Mouse (Mus musculus) hindbrain, embryonic 14.5 days (tissue): ENCODE data around the gene Zbtb1. TPM values are rescaled to one million over a fixed set of nuclear protein-coding genes. Genes with fewer than 3 reads are reported as not detected.
A peak's percentile ranks its signal among the peaks of the same experiment; 100 is the strongest.

ENCODE experiments used
- ATAC-seq: fragments of 200-750 bp; cut with Nextera tagmentation; 2 replicates; pipeline ENCODE4 v1.8.0; 2017; ENCODE audit warnings: moderate number of reproducible peaks, mild to moderate bottlenecking, moderate TSS enrichment, moderate library complexity; ENCODE audit not compliant: low FRiP score
- DNase-seq: peaks from one replicate; pipeline ENCODE4 v3.0.0-alpha.2; 2015; ENCODE audit warnings: low spot score
- H3K27ac ChIP-seq: fragments of 300-500 bp; sonication (generic); 2 replicates; pipeline ENCODE4 v1.5.1; 2014; ENCODE audit warnings: mild to moderate bottlenecking, moderate library complexity
- H3K27me3 ChIP-seq: fragments of 300-500 bp; sonication (generic); 2 replicates; pipeline ENCODE4 v1.6.1; 2014; ENCODE audit warnings: mild to moderate bottlenecking, low read length, mixed read lengths; ENCODE audit not compliant: control insufficient read depth, insufficient read depth
- H3K36me3 ChIP-seq: fragments of 300-500 bp; sonication (generic); replicated peaks from 2 replicates; pipeline ENCODE4 v1.6.1; 2014; ENCODE audit not compliant: control insufficient read depth, insufficient read depth
- H3K4me1 ChIP-seq: fragments of 300-500 bp; sonication (generic); replicated peaks from 2 replicates; pipeline ENCODE4 v1.6.1; 2014; ENCODE audit warnings: antibody characterized with exemption, low read length, mixed read lengths; ENCODE audit not compliant: control insufficient read depth, insufficient read depth
- H3K4me2 ChIP-seq: fragments of 300-500 bp; sonication (generic); replicated peaks from 2 replicates; pipeline ENCODE4 v1.6.1; 2014; ENCODE audit warnings: mild to moderate bottlenecking, moderate library complexity
- H3K4me3 ChIP-seq: fragments of 300-500 bp; sonication (generic); replicated peaks from 2 replicates; pipeline ENCODE4 v1.5.1; 2014; ENCODE audit warnings: mild to moderate bottlenecking, low read length
- H3K9ac ChIP-seq: fragments of 300-500 bp; sonication (generic); 2 replicates; pipeline ENCODE4 v1.6.1; 2014
- H3K9me3 ChIP-seq: fragments of 300-500 bp; sonication (generic); 2 replicates; pipeline ENCODE4 v1.6.1; 2016; ENCODE audit warnings: low read length; ENCODE audit not compliant: control insufficient read depth
- WGBS: fragments of 180-500 bp; shearing (Covaris S2); extraction: QIAGEN DNeasy Blood & Tissue Kit; methylation state at CpG from one replicate; pipeline ENCODE4 v1.1.7; 2014; 5-methylcytosine and 5-hydroxymethylcytosine counted together
- polyA plus RNA-seq: library from polyadenylated mRNA; unstranded; fragments of >200 nt; fragmentation: Nextera tagmentation; extraction: Ambion mirVana; gene quantifications from 2 replicates; pipeline ENCODE4 v1.2.1, GENCODE M21; 2014

Gene Zbtb1
- polyA plus RNA-seq, 1 experiment from 2014 or later: 4.2 TPM

- no peak overlapping the region for H3K9ac ChIP-seq
- WGBS: 84% methylated on average over 5 of the region's 5 CpGs
Observed at GRCm38 (mm10) chr12:76392979-76393378, 22.9 kb downstream of the Zbtb1 start.

DNA sequence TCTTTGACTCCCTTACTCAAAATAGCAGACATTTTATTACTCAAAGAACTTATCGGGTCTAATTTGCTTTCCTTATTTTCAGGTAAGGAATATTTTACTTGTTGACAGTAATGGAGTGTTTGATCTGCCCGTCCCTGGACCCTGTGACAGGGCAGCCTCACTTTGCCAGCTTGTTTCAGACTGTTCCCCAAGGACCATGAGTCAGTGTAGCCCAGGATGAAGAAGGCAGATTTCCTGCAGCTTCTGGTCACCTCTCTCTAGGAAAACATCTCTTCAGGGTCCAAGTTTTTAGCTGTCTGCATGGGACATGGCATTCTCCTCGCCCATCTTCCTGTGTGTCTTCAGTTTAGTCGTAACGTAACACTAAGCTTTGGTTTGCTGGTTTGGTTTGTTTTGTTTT is 27.2 kb downstream of the Zbtb1 start:
- ATAC-seq: no peak

More at GRCm38 (mm10) chr12:76392979-76393378, 22.9 kb downstream of the Zbtb1 start:
- Histone ChIP-seq H3K4me3 (no peak overlapping the region), H3K27ac (no peak overlapping the region), H3K4me1 (no peaks in the 10 kb centered on the region), H3K9me3 (no peaks in the 10 kb centered on the region), H3K27me3 (no peaks in the 10 kb centered on the region), H3K4me2 (no peak overlapping the region), H3K36me3 (no peaks in the 10 kb centered on the region)
- DNase-seq (no peak), ATAC-seq (no peak)

GRCm38 (mm10) chr12:76401674-76402073 is 31.6 kb downstream of the Zbtb1 start:
- 58% methylated on average over 3 of the region's 3 CpGs for WGBS
- ATAC-seq (no peak), DNase-seq (no peak)
- Histone ChIP-seq H3K9me3 (no peaks in the 10 kb centered on the region), H3K4me1 (peaks cover 12% of the 10 kb centered on the region; the same call in 1 of the 2 replicates), H3K4me2 (no peak overlapping the region), H3K9ac (no peak overlapping the region), H3K36me3 (no peaks in the 10 kb centered on the region), H3K27me3 (peaks cover 37% of the 10 kb centered on the region), H3K27ac (no peak overlapping the region), H3K4me3 (no peak overlapping the region)

More for the DNA sequence above, 27.2 kb downstream of the Zbtb1 start:
- 91% methylated on average over 5 of the region's 5 CpGs for WGBS
- Histone ChIP-seq H3K27me3 (peaks cover 9% of the 10 kb centered on the region), H3K4me1 (no peaks in the 10 kb centered on the region), H3K27ac (no peak overlapping the region), H3K9ac (no peak overlapping the region), H3K36me3 (no peaks in the 10 kb centered on the region), H3K4me3 (no peak overlapping the region), H3K9me3 (no peaks in the 10 kb centered on the region), H3K4me2 (no peak overlapping the region)
- DNase-seq: no peak

DNA sequence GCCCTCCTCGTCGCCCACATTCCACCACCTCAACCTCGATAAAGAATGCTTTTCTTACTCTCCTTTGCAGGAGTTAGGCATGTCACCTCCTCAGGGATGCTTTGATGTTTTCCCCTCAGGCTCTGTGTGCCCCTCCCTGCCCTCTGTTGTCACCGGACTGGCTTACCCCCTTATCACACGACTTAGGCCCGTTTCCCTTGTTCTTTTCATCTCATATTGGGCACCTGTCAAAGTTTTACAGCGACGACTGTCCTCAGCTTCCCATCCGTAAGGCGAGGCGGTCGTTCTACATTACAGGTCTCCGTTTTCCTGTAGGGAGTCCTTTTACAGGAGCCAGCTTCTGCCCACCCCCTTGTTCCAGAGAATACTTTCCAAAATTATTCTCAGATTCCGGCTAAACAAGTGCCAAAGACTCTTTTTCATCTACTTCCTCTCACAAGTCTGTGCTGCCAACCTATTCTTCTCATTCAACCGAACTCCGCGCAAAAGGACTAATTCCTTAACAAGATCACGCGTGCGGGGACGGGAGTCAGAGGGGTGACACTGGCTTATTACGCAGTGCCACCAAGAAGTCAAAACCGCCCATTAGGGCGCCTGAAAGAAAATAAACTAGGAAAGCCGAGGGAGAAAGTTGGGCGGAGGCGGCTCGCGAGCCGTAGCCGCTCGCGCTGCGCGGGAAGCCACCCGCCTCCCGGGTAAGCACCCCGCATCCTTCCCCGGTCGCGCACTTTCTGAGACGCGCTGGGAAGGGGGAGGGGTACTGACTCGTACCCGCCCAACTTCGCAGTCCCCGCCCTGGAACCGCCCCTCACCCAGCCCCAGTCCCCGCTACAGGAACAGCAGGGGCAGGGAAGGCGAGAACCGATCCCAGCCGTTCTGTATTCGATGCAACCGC is 33.2 kb downstream of the Zbtb1 start:
- peak overlapping the region; percentile 86 for H3K27ac ChIP-seq
- peak overlapping the region; percentile 74 for H3K4me2 ChIP-seq
- peak overlapping the region; percentile 60 for H3K9ac ChIP-seq
- ATAC-seq (peak; percentile 90), DNase-seq (no peak)
- under 1% methylated on average over 54 of the region's 54 CpGs for WGBS
- H3K27me3 ChIP-seq: peaks cover 51% of the 10 kb centered on the region
- H3K4me1 ChIP-seq: peaks cover 12% of the 10 kb centered on the region; the same call in 1 of the 2 replicates
- no peaks in the 10 kb centered on the region for H3K9me3 ChIP-seq
- H3K36me3 ChIP-seq: no peaks in the 10 kb centered on the region
- H3K4me3 ChIP-seq: peak overlapping the region; percentile 66

GRCm38 (mm10) chr12:76403886-76404537 is 33.9 kb downstream of the Zbtb1 start, which contains the start of gene Hspa2:
Gene Hspa2 (plus strand): TSS chr12:76404176.
- under 1% methylated on average over 53 of the region's 54 CpGs for WGBS
- Histone ChIP-seq H3K36me3 (no peaks in the 10 kb centered on the region), H3K9ac (peak within 1 kb of the TSS; percentile 60), H3K4me3 (peak within 1 kb of the TSS; percentile 66), H3K27ac (peak within 1 kb of the TSS; percentile 86), H3K9me3 (no peaks in the 10 kb centered on the region), H3K4me1 (peaks cover 12% of the 10 kb centered on the region; the same call in 1 of the 2 replicates), H3K4me2 (peak within 1 kb of the TSS; percentile 74), H3K27me3 (peaks cover 54% of the 10 kb centered on the region)
- DNase-seq (peak; percentile 99), ATAC-seq (peak; percentile 96)

- DNase-seq (no peak), ATAC-seq (no peak)
- H3K4me3 ChIP-seq: peak overlapping the region; percentile 66
- H3K36me3 ChIP-seq: no peaks in the 10 kb centered on the region
- H3K27me3 ChIP-seq: peaks cover 54% of the 10 kb centered on the region
- H3K9ac ChIP-seq: peak overlapping the region; percentile 6; the same call in 1 of the 2 replicates
- H3K4me2 ChIP-seq: peak overlapping the region; percentile 74
- H3K4me1 ChIP-seq: peaks cover 12% of the 10 kb centered on the region; the same call in 1 of the 2 replicates
- H3K27ac ChIP-seq: no peak overlapping the region
- H3K9me3 ChIP-seq: no peaks in the 10 kb centered on the region
- 6% methylated on average over 20 of the region's 20 CpGs for WGBS
Observed at GRCm38 (mm10) chr12:76404836-76405182, 34.7 kb downstream of the Zbtb1 start.

DNA sequence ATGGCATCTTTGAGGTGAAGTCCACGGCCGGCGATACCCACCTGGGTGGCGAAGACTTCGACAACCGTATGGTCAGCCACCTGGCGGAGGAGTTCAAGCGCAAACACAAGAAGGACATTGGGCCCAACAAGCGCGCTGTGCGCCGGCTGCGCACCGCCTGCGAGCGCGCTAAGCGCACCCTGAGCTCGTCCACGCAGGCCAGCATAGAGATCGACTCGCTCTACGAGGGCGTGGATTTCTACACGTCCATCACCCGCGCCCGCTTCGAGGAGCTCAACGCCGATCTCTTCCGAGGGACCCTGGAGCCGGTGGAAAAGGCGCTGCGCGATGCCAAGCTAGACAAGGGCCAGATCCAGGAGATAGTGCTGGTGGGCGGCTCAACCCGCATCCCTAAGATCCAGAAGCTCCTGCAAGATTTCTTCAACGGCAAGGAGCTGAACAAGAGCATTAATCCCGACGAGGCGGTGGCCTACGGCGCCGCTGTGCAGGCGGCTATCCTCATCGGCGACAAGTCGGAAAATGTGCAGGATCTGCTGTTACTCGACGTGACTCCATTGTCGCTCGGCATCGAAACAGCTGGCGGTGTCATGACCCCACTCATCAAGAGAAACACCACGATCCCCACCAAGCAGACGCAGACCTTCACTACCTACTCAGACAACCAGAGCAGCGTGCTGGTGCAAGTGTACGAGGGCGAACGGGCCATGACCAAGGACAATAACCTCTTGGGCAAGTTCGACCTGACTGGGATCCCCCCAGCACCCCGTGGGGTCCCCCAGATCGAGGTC is 35.3 kb downstream of the Zbtb1 start:
- Histone ChIP-seq H3K36me3 (no peaks in the 10 kb centered on the region), H3K4me1 (peaks cover 12% of the 10 kb centered on the region; the same call in 1 of the 2 replicates), H3K27me3 (peaks cover 54% of the 10 kb centered on the region), H3K4me3 (peak overlapping the region; percentile 66), H3K4me2 (peak overlapping the region; percentile 74), H3K27ac (no peak overlapping the region), H3K9me3 (no peaks in the 10 kb centered on the region), H3K9ac (no peak overlapping the region; the same call in 1 of the 2 replicates)
- ATAC-seq: no peak
- WGBS: 3% methylated on average over 64 of the region's 64 CpGs
- DNase-seq: no peak

DNA sequence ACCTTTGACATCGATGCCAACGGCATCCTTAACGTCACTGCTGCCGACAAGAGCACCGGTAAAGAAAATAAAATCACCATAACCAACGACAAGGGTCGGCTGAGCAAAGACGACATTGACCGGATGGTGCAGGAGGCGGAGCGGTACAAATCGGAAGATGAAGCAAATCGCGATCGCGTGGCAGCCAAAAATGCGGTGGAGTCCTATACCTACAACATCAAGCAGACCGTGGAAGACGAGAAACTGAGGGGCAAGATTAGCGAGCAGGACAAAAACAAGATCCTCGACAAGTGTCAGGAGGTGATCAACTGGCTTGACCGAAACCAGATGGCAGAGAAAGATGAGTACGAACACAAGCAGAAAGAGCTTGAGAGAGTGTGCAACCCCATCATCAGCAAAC is 35.9 kb downstream of the Zbtb1 start:
- no peak for ATAC-seq
- Histone ChIP-seq H3K4me3 (peak overlapping the region; percentile 66), H3K4me1 (peaks cover 12% of the 10 kb centered on the region; the same call in 1 of the 2 replicates), H3K9ac (no peak overlapping the region), H3K9me3 (no peaks in the 10 kb centered on the region), H3K4me2 (peak overlapping the region; percentile 74), H3K36me3 (no peaks in the 10 kb centered on the region), H3K27me3 (peaks cover 54% of the 10 kb centered on the region), H3K27ac (no peak overlapping the region)
- WGBS: 4% methylated on average over 23 of the region's 23 CpGs
- no peak for DNase-seq
